Mouse (Mus musculus) neural tube, embryonic 15.5 days (tissue): Measurements from ENCODE around the gene Ccl8. TPM values are rescaled to one million over a fixed set of nuclear protein-coding genes. Genes with fewer than 3 reads are reported as not detected.

ENCODE experiments used
- ATAC-seq: fragments of 200-750 bp; cut with Nextera tagmentation; 2 replicates; pipeline ENCODE4 v1.8.0; 2017; ENCODE audit warnings: mild to moderate bottlenecking, moderate TSS enrichment, moderate library complexity; ENCODE audit not compliant: low FRiP score
- H3K27ac ChIP-seq: fragments of 300-500 bp; sonication (generic); replicated peaks from 2 replicates; pipeline ENCODE4 v1.5.1; 2015; ENCODE audit warnings: mild to moderate bottlenecking, inconsistent platforms
- H3K27me3 ChIP-seq: fragments of 300-500 bp; sonication (generic); replicated peaks from 2 replicates; pipeline ENCODE4 v1.6.1; 2015; ENCODE audit warnings: inconsistent platforms
- H3K36me3 ChIP-seq: fragments of 300-500 bp; sonication (generic); 2 replicates; pipeline ENCODE4 v1.6.1; 2015; ENCODE audit warnings: inconsistent platforms
- H3K4me1 ChIP-seq: fragments of 300-500 bp; sonication (generic); 2 replicates; pipeline ENCODE4 v1.6.1; 2015; ENCODE audit warnings: inconsistent platforms
- H3K4me2 ChIP-seq: fragments of 300-500 bp; sonication (generic); 2 replicates; pipeline ENCODE4 v1.6.1; 2015; ENCODE audit warnings: inconsistent platforms, mild to moderate bottlenecking, moderate library complexity
- H3K4me3 ChIP-seq: fragments of 300-500 bp; sonication (generic); replicated peaks from 2 replicates; pipeline ENCODE4 v1.5.1; 2015; ENCODE audit warnings: mild to moderate bottlenecking, inconsistent platforms
- H3K9ac ChIP-seq: fragments of 300-500 bp; sonication (generic); replicated peaks from 2 replicates; pipeline ENCODE4 v1.6.1; 2015; ENCODE audit warnings: mild to moderate bottlenecking, inconsistent platforms
- H3K9me3 ChIP-seq: fragments of 300-500 bp; sonication (generic); replicated peaks from 2 replicates; pipeline ENCODE4 v1.6.1; 2016; ENCODE audit warnings: inconsistent platforms
- WGBS: fragments of 180-500 bp; shearing (Covaris S2); methylation state at CpG from one replicate; pipeline ENCODE4 v1.1.7; 2015; ENCODE audit warnings: mixed read lengths; 5-methylcytosine and 5-hydroxymethylcytosine counted together
- polyA plus RNA-seq: library from polyadenylated mRNA; unstranded; fragments of >200 nt; fragmentation: Nextera tagmentation; extraction: Ambion mirVana; gene quantifications from 2 replicates; pipeline ENCODE4 v1.2.1, GENCODE M21; 2015

Ccl8 gene
- 0.40 TPM in 1 of 2 replicates, not detected in the other for polyA plus RNA-seq

DNA sequence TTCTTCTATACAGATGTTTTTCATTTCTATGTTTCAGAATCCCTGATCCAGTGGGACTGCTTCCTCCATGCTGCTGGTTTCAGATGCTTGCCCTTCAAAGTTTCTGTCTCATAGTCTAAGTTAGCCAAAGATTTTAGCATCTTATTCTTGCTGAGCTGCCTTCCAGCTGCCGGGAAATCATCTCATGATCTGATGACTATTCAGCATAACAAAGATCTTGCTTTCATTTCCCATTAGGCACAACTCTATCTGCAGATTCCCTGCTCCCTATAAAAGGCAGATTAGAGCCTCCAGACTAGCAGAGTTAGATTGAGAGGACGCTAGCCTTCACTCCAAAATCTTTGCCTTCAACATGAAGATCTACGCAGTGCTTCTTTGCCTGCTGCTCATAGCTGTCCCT, at the start of gene Ccl8:
Ccl8 (plus strand) TSS at position 301 of the 400 bp plus-strand sequence.
- Histone ChIP-seq H3K27me3 (no peaks in the 10 kb centered on the region), H3K36me3 (no peaks in the 10 kb centered on the region), H3K4me3 (no peak within 1 kb of the TSS), H3K27ac (no peak within 1 kb of the TSS), H3K4me2 (no peak within 1 kb of the TSS), H3K9ac (no peak within 1 kb of the TSS), H3K9me3 (no peaks in the 10 kb centered on the region), H3K4me1 (no peaks in the 10 kb centered on the region)
- ATAC-seq, result no peak
- WGBS, result 92% methylated on average over 3 of the region's 3 CpGs

DNA sequence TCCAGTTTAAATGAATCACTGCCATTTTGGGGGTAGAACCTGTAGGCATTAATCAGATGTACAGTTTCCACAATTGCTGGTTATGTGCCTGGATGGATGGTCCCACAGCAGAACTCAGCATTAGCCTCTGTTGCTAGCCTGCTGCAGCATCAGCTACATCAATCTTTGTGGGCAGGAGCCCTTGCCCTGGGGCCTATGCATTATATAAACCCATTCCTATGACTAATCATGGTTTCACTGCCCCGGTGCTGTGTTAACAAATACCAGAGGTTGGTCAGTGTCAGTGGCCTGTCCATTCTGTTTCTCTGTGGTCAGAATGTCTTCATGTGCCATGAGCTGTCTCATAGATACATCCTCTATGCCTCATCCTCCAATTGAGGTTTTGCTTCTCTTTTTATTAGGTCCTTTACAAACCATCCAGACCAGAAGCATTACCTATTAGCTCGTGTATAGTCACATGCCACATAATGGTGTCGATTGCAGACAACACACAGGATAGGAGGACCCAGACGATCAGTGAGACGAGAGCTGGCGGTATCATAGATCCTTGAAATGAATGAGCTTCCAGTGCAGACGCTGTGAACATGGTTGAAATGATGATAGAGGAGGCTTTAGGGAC, 47.9 kb upstream of the Ccl8 start:
- 77% methylated on average over 7 of the region's 7 CpGs for WGBS
- Histone ChIP-seq H3K36me3 (no peaks in the 10 kb centered on the region), H3K27ac (no peak overlapping the region), H3K4me1 (no peaks in the 10 kb centered on the region), H3K9me3 (no peaks in the 10 kb centered on the region), H3K27me3 (no peaks in the 10 kb centered on the region), H3K9ac (no peak overlapping the region), H3K4me3 (no peak overlapping the region), H3K4me2 (no peak overlapping the region)
- no peak for ATAC-seq

DNA sequence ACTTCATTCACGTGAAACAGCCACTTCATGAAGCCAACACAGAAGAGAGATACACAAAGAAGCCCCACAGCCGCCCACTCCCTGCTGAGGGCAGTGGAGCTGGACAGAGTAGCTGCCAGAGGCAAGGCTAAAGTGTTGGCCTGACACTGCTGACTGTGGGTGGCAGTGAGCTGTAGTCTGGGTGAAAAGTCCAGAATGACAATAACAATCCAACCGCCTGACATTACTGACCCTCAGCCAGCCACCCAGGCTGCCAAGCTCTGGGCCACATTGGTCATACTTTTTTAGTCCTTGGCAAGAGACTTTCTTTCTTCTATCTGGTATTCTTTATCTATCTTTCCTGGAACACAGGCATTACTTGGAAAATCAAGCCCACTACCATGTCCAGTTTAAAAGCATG, 43.9 kb upstream of the Ccl8 start:
- 87% methylated on average over 3 of the region's 3 CpGs for WGBS
- no peaks in the 10 kb centered on the region for H3K9me3 ChIP-seq
- no peaks in the 10 kb centered on the region for H3K4me1 ChIP-seq
- H3K4me2 ChIP-seq, result no peak overlapping the region
- no peak overlapping the region for H3K27ac ChIP-seq
- H3K27me3 ChIP-seq, result no peaks in the 10 kb centered on the region
- no peak overlapping the region for H3K9ac ChIP-seq
- H3K36me3 ChIP-seq, result no peaks in the 10 kb centered on the region
- H3K4me3 ChIP-seq, result no peak overlapping the region
- no peak for ATAC-seq

DNA sequence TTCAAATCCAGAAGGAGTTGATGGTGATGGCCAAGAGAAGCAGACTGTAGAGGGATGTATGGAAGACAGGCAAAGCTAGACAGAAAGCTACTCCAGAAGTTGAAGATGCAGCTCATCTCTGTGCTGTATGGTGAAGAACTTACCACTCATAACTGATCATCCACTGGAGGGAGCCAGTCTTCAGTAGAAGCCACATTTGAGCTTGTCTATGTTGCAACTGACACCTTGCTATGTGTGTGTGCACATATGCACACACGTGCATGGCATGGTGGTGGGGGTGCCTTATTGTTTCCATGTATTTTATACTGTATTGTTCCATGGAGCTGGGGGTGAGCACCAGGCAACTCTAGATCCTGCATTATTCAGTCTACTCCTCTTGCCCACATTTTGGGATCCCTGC, 42.6 kb upstream of the Ccl8 start:
- Histone ChIP-seq H3K4me2 (no peak overlapping the region), H3K36me3 (no peaks in the 10 kb centered on the region), H3K9me3 (no peaks in the 10 kb centered on the region), H3K27ac (no peak overlapping the region), H3K4me3 (no peak overlapping the region), H3K4me1 (no peaks in the 10 kb centered on the region), H3K9ac (no peak overlapping the region), H3K27me3 (no peaks in the 10 kb centered on the region)
- no peak for ATAC-seq
- 73% methylated on average over 1 of the region's 1 CpGs for WGBS

DNA sequence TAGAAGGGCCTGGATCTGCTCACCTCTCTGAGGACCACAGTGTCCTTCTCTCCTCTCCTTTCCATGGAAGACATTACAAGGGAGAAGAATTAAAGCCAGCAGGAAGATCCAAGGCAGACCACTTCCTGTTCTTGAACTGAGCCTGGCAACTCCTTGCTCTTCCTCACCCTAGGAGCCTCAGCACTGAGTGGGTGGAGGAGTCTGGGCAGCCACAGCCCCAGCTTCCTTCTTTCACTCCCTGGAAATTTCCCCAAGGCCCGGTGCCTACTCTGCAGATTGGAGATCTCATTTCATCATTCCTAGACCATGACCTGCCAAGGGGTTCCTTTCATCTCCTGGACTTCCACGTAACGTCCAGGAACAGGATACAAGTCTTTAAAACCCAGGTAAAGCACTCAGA, 42.0 kb upstream of the Ccl8 start:
- Histone ChIP-seq H3K36me3 (no peaks in the 10 kb centered on the region), H3K27ac (no peak overlapping the region), H3K27me3 (no peaks in the 10 kb centered on the region), H3K9me3 (no peaks in the 10 kb centered on the region), H3K9ac (no peak overlapping the region), H3K4me2 (no peak overlapping the region), H3K4me1 (no peaks in the 10 kb centered on the region), H3K4me3 (no peak overlapping the region)
- ATAC-seq, result no peak
- 81% methylated on average over 3 of the region's 3 CpGs for WGBS

DNA sequence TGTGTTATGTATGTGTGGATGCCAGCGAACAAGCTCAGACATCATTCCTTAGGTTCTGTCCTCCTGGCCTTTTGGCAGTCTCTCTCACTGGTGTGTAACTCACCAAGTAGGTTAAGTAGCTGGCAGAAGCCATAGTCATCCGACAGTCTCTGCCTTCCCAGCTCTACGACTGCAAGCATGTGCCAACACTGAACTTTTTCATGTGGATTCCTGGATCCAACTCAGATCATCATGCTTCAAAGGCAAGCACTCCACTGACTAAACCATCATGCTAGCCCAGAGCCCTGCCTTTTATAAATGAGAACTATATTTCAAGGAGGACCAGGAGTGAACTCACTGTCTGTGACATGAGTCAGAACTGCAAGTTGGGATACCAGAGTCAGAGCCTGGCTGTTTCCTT, 41.3 kb upstream of the Ccl8 start:
- Histone ChIP-seq H3K27ac (no peak overlapping the region), H3K9me3 (no peaks in the 10 kb centered on the region), H3K4me3 (no peak overlapping the region), H3K9ac (no peak overlapping the region), H3K27me3 (no peaks in the 10 kb centered on the region), H3K4me2 (no peak overlapping the region), H3K4me1 (no peaks in the 10 kb centered on the region), H3K36me3 (no peaks in the 10 kb centered on the region)
- WGBS, result 86% methylated on average over 3 of the region's 3 CpGs
- ATAC-seq, result no peak

DNA sequence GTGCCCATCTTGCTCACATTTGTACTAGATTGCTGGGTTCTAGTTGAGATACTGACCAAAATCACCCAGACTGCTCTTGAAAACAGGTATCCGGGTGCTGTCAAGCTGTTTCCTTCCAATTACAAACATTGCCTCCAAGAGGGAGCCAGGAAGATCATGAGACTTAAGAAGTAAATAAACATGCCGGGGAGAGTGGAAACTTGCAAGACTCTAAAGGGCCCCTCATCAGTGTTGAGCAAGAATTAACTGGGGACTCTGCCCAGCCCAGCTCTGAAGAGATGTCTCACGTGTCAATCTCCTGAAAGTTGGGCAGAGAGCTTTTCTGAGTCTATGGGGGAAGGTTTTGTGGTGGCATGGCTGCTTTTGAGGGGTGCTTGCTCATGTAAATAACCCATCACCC, 38.0 kb upstream of the Ccl8 start:
- ATAC-seq, result no peak

DNA sequence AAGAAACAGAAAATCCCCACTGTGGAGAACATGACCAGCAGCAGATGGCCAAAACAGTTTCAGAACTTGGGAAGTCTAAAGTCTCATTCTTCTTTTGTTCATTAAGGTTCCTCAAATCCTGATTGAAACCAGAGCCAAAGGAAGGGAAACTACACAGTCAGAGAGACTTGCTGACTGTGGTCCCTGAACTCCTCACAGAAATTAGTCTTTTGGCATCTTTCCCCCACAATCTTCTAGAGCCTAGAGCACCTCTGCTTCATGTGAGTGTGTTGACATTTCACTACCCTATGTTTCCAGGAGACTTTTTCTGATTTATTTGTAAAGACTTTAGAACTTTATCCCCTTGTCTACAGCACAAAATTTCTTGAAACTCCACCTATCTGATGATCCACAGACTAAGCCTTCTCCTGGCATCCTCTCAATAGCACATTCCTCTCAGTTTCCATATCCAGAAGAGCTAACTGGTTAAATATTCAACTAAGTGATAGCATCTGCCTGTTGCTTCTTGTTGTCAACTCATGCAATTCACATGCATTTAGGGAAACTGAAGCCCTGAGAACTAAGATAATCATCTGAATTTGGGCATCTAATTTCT, 36.8 kb upstream of the Ccl8 start:
- Histone ChIP-seq H3K9me3 (no peaks in the 10 kb centered on the region), H3K27me3 (no peaks in the 10 kb centered on the region), H3K4me3 (no peak overlapping the region), H3K9ac (no peak overlapping the region), H3K27ac (no peak overlapping the region), H3K36me3 (no peaks in the 10 kb centered on the region), H3K4me2 (no peak overlapping the region), H3K4me1 (no peaks in the 10 kb centered on the region)
- ATAC-seq, result no peak

More for the DNA sequence above, 38.0 kb upstream of the Ccl8 start:
- H3K36me3 ChIP-seq, result no peaks in the 10 kb centered on the region
- no peak overlapping the region for H3K9ac ChIP-seq
- H3K4me3 ChIP-seq, result no peak overlapping the region
- H3K9me3 ChIP-seq, result no peaks in the 10 kb centered on the region
- no peaks in the 10 kb centered on the region for H3K4me1 ChIP-seq
- 88% methylated on average over 3 of the region's 3 CpGs for WGBS
- H3K27me3 ChIP-seq, result no peaks in the 10 kb centered on the region
- no peak overlapping the region for H3K4me2 ChIP-seq
- no peak overlapping the region for H3K27ac ChIP-seq

DNA sequence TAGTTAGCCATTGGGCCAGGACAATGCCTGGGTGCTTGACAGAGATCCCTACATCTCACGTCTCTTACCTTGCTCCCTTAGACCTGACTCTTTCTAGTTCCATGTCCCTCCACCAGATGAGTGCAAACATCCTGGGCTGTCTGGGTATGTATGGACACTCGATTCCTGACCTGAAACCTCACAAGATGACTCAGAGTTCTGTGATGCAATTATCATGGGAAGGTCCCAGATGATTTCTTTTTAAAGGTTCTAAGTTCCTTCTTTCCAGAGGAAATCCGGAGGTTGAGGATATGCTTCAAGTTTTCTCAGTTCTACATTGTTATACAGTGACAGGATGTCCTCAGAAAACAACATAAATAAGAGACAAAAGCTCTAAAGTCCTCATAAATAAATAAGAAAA, 34.1 kb upstream of the Ccl8 start:
- Histone ChIP-seq H3K9ac (no peak overlapping the region), H3K27me3 (no peaks in the 10 kb centered on the region), H3K4me2 (no peak overlapping the region), H3K36me3 (no peaks in the 10 kb centered on the region), H3K9me3 (no peaks in the 10 kb centered on the region), H3K4me1 (no peaks in the 10 kb centered on the region), H3K27ac (no peak overlapping the region), H3K4me3 (no peak overlapping the region)
- WGBS, result 89% methylated on average over 3 of the region's 3 CpGs
- no peak for ATAC-seq

DNA sequence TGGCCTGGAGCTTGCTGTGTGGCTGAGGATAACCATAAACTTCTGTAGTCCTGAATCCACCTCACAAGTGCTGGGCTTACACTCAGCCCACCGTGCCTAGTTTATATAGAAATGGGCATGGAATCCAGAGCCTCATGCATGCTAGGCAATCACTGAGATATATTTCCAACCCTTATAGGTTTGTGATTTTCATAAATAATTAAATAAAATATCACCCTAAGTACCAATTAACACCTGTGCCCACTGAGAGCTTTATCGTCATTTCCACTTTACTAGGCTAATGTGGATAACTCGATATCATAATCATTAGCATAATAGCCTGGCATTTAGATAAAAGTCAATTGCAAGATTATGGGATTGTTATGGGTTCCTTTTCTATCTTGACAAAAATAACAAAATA, 30.6 kb upstream of the Ccl8 start:
- Histone ChIP-seq H3K9ac (no peak overlapping the region), H3K4me2 (no peak overlapping the region), H3K9me3 (no peaks in the 10 kb centered on the region), H3K4me1 (no peaks in the 10 kb centered on the region), H3K36me3 (no peaks in the 10 kb centered on the region), H3K27me3 (no peaks in the 10 kb centered on the region), H3K4me3 (no peak overlapping the region), H3K27ac (no peak overlapping the region)
- WGBS, result 53% methylated on average over 3 of the region's 3 CpGs
- ATAC-seq, result peak; percentile 65

DNA sequence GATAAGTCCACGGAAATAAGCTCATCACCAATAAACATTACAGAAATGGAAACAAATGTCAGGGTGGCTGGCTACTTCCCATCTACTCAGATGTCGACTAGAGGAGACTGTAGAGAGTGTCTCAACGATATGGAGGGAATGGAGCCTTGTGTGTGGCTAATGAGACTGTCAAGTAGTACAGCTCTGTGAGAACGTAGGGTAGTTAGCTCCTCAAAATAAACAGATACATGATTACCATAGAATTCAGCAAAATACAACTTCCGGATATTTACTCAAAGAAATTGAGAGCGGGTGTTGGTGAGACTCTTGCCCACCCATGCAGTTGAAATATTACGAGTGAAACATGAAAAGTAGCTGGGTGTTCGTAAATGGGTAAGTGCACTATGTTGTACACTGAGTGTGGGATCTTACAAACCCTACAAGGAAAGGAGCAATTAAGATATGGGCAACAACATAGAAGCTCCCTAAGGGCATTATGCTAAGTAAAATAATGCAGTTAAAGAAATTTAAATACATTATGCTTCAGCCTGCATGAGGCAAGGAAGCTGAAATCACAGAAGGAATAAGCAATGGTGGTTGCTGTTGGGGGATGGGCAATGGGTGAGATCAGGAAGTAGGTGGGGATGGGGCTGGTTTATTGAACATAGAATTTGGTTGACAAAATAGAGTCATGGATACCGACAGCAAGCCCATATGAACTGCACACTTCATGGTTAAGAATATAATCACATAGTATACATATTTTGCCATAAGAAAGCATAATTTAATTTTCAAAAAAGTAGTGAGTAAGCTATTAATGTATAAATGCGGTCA, 15.3 kb upstream of the Ccl8 start:
- Histone ChIP-seq H3K9me3 (no peaks in the 10 kb centered on the region), H3K4me1 (no peaks in the 10 kb centered on the region), H3K27ac (no peak overlapping the region), H3K4me2 (no peak overlapping the region), H3K9ac (no peak overlapping the region), H3K4me3 (no peak overlapping the region), H3K36me3 (no peaks in the 10 kb centered on the region), H3K27me3 (no peaks in the 10 kb centered on the region)
- WGBS, result 90% methylated on average over 10 of the region's 10 CpGs
- ATAC-seq, result no peak

DNA sequence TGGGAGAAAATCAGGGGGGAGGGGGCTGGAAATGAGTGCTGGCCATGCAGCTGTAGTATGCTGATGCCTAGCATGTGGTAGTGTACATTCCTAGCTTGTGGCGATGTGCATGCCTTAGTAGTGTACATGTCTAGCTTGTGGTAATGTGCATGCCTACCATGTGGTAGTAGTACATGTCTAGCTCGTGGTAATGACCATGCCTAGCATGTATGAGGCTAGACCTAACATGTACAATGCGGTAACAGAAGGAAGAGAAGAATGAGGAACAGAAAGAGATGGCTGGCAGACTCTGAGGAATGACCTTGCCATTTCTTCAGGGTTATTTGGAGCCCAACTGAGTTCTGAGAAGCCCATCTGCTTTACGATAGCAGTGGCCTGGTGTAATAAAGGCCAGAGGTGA, 13.9 kb upstream of the Ccl8 start:
- Histone ChIP-seq H3K4me1 (no peaks in the 10 kb centered on the region), H3K27me3 (no peaks in the 10 kb centered on the region), H3K4me3 (no peak overlapping the region), H3K9ac (no peak overlapping the region), H3K9me3 (no peaks in the 10 kb centered on the region), H3K4me2 (no peak overlapping the region), H3K27ac (no peak overlapping the region), H3K36me3 (no peaks in the 10 kb centered on the region)
- 80% methylated on average over 4 of the region's 4 CpGs for WGBS
- no peak for ATAC-seq
